Mouse (Mus musculus) heart, embryonic 13.5 days (tissue): Measurements from ENCODE around the gene Taok3. TPM values are rescaled to one million over a fixed set of nuclear protein-coding genes. Genes with fewer than 3 reads are reported as not detected.
"Not testable (repeated sequence)": the region's sequence is repeated elsewhere in the genome, so short reads cannot be mapped to it uniquely, and the experiment has no call there.

Experiments used
- ATAC-seq: fragments of 200-750 bp; cut with Nextera tagmentation; 2 replicates; pipeline ENCODE4 v1.8.0; 2017; ENCODE audit warnings: moderate TSS enrichment; ENCODE audit not compliant: insufficient number of reproducible peaks, low FRiP score, low TSS enrichment; ENCODE audit errors: extremely low read depth
- H3K27ac ChIP-seq: fragments of 300-500 bp; sonication (generic); replicated peaks from 2 replicates; pipeline ENCODE4 v1.5.1; 2015; ENCODE audit warnings: moderate library complexity, mild to moderate bottlenecking, inconsistent platforms
- H3K27me3 ChIP-seq: fragments of 300-500 bp; sonication (generic); replicated peaks from 2 replicates; pipeline ENCODE4 v1.6.1; 2015; ENCODE audit warnings: mild to moderate bottlenecking, inconsistent platforms
- H3K36me3 ChIP-seq: fragments of 300-500 bp; sonication (generic); 2 replicates; pipeline ENCODE4 v1.6.1; 2015; ENCODE audit warnings: mild to moderate bottlenecking, inconsistent platforms
- H3K4me1 ChIP-seq: fragments of 300-500 bp; sonication (generic); 2 replicates; pipeline ENCODE4 v1.6.1; 2015; ENCODE audit warnings: inconsistent platforms
- H3K4me2 ChIP-seq: fragments of 300-500 bp; sonication (generic); 2 replicates; pipeline ENCODE4 v1.6.1; 2015; ENCODE audit warnings: inconsistent platforms, mild to moderate bottlenecking, moderate library complexity
- H3K4me3 ChIP-seq: fragments of 300-500 bp; sonication (generic); 2 replicates; pipeline ENCODE4 v1.5.1; 2015; ENCODE audit warnings: moderate library complexity, mild to moderate bottlenecking, inconsistent platforms
- H3K9ac ChIP-seq: fragments of 300-500 bp; sonication (generic); 2 replicates; pipeline ENCODE4 v1.6.1; 2015; ENCODE audit warnings: inconsistent platforms, mild to moderate bottlenecking, moderate library complexity
- H3K9me3 ChIP-seq: fragments of 300-500 bp; sonication (generic); 2 replicates; pipeline ENCODE4 v1.6.1; 2016; ENCODE audit warnings: inconsistent platforms
- WGBS: fragments of 180-500 bp; shearing (Covaris S2); methylation state at CpG from one replicate; pipeline ENCODE4 v1.1.7; 2015; ENCODE audit warnings: mixed read lengths; 5-methylcytosine and 5-hydroxymethylcytosine counted together
- polyA plus RNA-seq: library from polyadenylated mRNA; unstranded; fragments of >200 nt; fragmentation: Nextera tagmentation; extraction: Ambion mirVana; gene quantifications from 2 replicates; pipeline ENCODE4 v1.2.1, GENCODE M21; 2015

Gene Taok3
- polyA plus RNA-seq, 1 experiment from 2014 or later, result 8.5 TPM

DNA sequence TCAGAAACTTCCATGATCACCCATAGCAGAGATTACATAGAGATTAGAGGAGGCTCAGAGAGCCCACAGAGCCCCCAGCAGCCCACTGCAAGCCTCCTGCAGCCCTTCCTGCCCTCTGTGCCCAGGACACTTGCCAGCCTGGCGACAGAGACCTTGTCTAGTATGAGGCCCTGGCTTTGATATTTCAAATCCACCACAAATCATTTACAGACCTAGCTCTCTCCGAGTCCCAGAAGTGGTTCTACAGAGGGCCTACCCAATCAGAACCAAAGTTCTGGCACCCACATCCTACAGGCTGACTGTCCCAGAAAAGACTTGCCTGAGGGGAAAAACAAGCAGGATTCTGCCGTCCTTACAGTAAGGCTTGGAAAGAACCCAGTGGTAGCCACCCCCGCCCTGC lies 165.3 kb downstream of the Taok3 start:
- Histone ChIP-seq H3K27me3 (no peaks in the 10 kb centered on the region), H3K36me3 (peaks cover 51% of the 10 kb centered on the region), H3K4me2 (no peak overlapping the region), H3K27ac (no peak overlapping the region), H3K9me3 (no peaks in the 10 kb centered on the region; the same call in 1 of the 2 replicates), H3K9ac (no peak overlapping the region), H3K4me1 (peaks cover 37% of the 10 kb centered on the region), H3K4me3 (no peak overlapping the region)
- 82% methylated on average over 4 of the region's 4 CpGs for WGBS
- no peak for ATAC-seq

- Histone ChIP-seq H3K4me3 (peak overlapping the region; percentile 88), H3K27ac (no peak overlapping the region), H3K36me3 (peaks cover 43% of the 10 kb centered on the region), H3K4me2 (peak overlapping the region; percentile 84), H3K4me1 (peaks cover 35% of the 10 kb centered on the region), H3K9ac (peak overlapping the region; percentile 92), H3K27me3 (no peaks in the 10 kb centered on the region), H3K9me3 (peaks cover under 1% of the 10 kb centered on the region)
- no peak for ATAC-seq
- WGBS, result 51% methylated on average over 3 of the region's 3 CpGs
Measured at GRCm38 (mm10) chr5:117286286-117286685, 166.4 kb downstream of the Taok3 start.

GRCm38 (mm10) chr5:117286831-117287822 lies 167.2 kb downstream of the Taok3 start, which contains the start of gene Pebp1:
Pebp1 (minus strand) TSS chr5:117287625.
- Histone ChIP-seq H3K9ac (peak within 1 kb of the TSS; percentile 92), H3K36me3 (peaks cover 35% of the 10 kb centered on the region), H3K4me3 (peak within 1 kb of the TSS; percentile 88), H3K27ac (peak within 1 kb of the TSS; percentile 75), H3K4me2 (peak within 1 kb of the TSS; percentile 84), H3K9me3 (peaks cover 5% of the 10 kb centered on the region), H3K27me3 (no peaks in the 10 kb centered on the region), H3K4me1 (peaks cover 35% of the 10 kb centered on the region)
- peak; percentile 95 for ATAC-seq
- WGBS, result under 1% methylated on average over 73 of the region's 77 CpGs

DNA sequence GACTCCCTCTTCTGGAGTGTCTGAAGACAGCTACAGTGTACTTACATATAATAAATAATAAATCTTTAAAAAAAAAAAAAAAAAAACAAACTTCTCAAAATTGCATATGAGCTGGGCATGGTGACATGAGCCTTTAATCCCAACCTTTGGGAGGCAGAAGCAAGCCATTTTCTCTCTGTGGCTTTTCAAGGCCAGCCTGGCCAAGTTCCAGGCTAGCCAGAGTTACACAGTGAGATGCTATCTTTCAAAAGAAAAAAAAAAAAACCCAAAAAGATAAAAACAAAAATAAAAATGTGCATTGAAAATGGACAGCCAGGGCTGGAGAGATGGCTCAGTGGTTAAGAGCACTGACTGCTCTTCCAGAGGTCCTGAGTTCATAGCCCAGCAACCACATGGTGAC lies 169.7 kb downstream of the Taok3 start:
- H3K4me1 ChIP-seq, result peaks cover 30% of the 10 kb centered on the region
- no peaks in the 10 kb centered on the region for H3K27me3 ChIP-seq
- no peak overlapping the region for H3K27ac ChIP-seq
- H3K36me3 ChIP-seq, result peaks cover 14% of the 10 kb centered on the region
- no peak for ATAC-seq
- H3K4me2 ChIP-seq, result no peak overlapping the region
- H3K4me3 ChIP-seq, result no peak overlapping the region
- H3K9me3 ChIP-seq, result peaks cover 5% of the 10 kb centered on the region
- no peak overlapping the region for H3K9ac ChIP-seq

DNA sequence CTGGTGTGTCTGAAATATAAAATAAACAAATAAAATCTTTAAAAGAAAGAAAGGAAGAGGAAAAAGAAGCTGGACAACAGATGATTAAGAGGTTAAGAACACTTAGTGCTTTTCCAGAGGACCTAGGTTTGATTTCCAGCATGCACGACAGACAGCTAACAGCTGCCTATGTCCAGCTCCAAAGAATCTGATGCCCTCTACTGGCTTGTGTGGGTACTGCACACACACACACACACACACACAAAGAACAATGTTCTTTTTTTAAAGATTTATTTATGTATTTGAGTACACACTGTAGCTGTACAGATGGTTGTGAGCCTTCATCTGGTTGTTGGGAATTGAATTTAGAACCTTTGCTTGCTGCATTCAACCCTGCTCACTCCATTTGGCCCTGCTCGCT lies 170.2 kb downstream of the Taok3 start:
- ATAC-seq, result no peak
- Histone ChIP-seq H3K4me3 (no peak overlapping the region), H3K4me1 (peaks cover 25% of the 10 kb centered on the region), H3K4me2 (no peak overlapping the region), H3K9ac (no peak overlapping the region), H3K27ac (no peak overlapping the region), H3K9me3 (peaks cover 5% of the 10 kb centered on the region), H3K36me3 (peaks cover 10% of the 10 kb centered on the region), H3K27me3 (no peaks in the 10 kb centered on the region)
- WGBS, result 80% methylated on average over 2 of the region's 2 CpGs

- peaks cover 5% of the 10 kb centered on the region for H3K9me3 ChIP-seq
- H3K36me3 ChIP-seq, result no peaks in the 10 kb centered on the region
- H3K9ac ChIP-seq, result no peak overlapping the region
- H3K27ac ChIP-seq, result no peak overlapping the region
- H3K4me3 ChIP-seq, result no peak overlapping the region
- no peak overlapping the region for H3K4me2 ChIP-seq
- 77% methylated on average over 3 of the region's 3 CpGs for WGBS
- no peaks in the 10 kb centered on the region for H3K27me3 ChIP-seq
- H3K4me1 ChIP-seq, result peaks cover 13% of the 10 kb centered on the region
- ATAC-seq, result no peak
Measured at GRCm38 (mm10) chr5:117291312-117291711, 171.4 kb downstream of the Taok3 start.

DNA sequence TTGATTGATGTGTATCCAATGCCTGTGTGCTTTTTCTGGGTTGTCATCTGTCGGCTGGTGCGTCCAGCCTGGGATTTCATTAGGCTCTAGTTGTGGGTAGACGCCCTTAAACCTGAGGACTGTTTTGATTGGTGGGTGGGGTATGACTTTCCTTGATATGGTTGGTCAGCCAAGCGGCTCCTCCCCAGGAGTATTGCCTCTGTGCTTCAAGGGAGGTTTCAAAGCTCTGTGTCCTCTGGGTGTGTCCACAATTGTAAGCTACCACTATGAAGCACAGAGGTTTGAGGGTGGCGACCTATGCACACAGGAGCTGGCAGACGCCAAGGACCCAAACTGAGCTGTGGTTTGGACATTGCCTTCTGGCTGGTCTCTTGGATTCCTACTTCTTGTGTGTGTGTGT lies 172.6 kb downstream of the Taok3 start:
- Histone ChIP-seq H3K4me1 (peaks cover 9% of the 10 kb centered on the region), H3K4me2 (no peak overlapping the region), H3K27ac (no peak overlapping the region), H3K4me3 (no peak overlapping the region), H3K9me3 (peaks cover 5% of the 10 kb centered on the region), H3K27me3 (no peaks in the 10 kb centered on the region), H3K36me3 (no peaks in the 10 kb centered on the region), H3K9ac (no peak overlapping the region)
- WGBS, result 61% methylated on average over 6 of the region's 6 CpGs
- ATAC-seq, result no peak

- 73% methylated on average over 3 of the region's 3 CpGs for WGBS
- H3K36me3 ChIP-seq, H3K9me3 ChIP-seq, H3K27me3 ChIP-seq, H3K4me2 ChIP-seq, H3K4me3 ChIP-seq, ATAC-seq, H3K27ac ChIP-seq, H3K9ac ChIP-seq, H3K4me1 ChIP-seq: not testable (repeated sequence)
Measured at GRCm38 (mm10) chr5:117293776-117294175, 173.8 kb downstream of the Taok3 start.

DNA sequence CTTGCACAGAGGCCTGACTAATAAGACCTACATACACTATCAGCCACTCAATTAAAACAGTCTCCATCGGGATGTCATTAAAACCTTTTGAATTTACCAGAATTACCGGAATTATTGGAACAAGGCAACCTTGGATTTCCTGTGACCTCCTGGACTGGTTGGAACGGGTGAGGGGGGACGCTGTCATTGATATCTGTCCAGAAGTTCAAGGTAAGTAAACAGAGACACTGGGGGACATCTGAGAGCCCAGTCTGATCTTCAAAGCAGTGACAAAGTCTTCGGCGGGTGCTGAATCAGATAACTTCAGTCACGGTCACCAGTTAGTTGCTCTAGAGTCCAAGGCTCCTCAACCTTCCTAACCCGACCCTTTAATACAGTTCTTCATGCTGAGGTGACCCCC lies 175.1 kb downstream of the Taok3 start:
- no peak for ATAC-seq
- H3K36me3 ChIP-seq, result no peaks in the 10 kb centered on the region
- H3K4me1 ChIP-seq, result no peaks in the 10 kb centered on the region
- H3K27ac ChIP-seq, result no peak overlapping the region
- H3K9me3 ChIP-seq, result peaks cover 5% of the 10 kb centered on the region
- H3K9ac ChIP-seq, result no peak overlapping the region
- 89% methylated on average over 8 of the region's 8 CpGs for WGBS
- H3K4me3 ChIP-seq, result no peak overlapping the region
- H3K27me3 ChIP-seq, result no peaks in the 10 kb centered on the region
- H3K4me2 ChIP-seq, result no peak overlapping the region

- peaks cover 17% of the 10 kb centered on the region for H3K4me1 ChIP-seq
- no peak overlapping the region for H3K27ac ChIP-seq
- no peak for ATAC-seq
- no peak overlapping the region for H3K4me3 ChIP-seq
- no peak overlapping the region for H3K9ac ChIP-seq
- no peaks in the 10 kb centered on the region for H3K27me3 ChIP-seq
- 50% methylated on average over 3 of the region's 3 CpGs for whole genome bisulfite sequencing
- H3K36me3 ChIP-seq, result no peaks in the 10 kb centered on the region
- H3K4me2 ChIP-seq, result no peak overlapping the region
- peaks cover 4% of the 10 kb centered on the region; the same call in 1 of the 2 replicates for H3K9me3 ChIP-seq
Measured at GRCm38 (mm10) chr5:117302899-117303298, 183.0 kb downstream of the Taok3 start.

DNA sequence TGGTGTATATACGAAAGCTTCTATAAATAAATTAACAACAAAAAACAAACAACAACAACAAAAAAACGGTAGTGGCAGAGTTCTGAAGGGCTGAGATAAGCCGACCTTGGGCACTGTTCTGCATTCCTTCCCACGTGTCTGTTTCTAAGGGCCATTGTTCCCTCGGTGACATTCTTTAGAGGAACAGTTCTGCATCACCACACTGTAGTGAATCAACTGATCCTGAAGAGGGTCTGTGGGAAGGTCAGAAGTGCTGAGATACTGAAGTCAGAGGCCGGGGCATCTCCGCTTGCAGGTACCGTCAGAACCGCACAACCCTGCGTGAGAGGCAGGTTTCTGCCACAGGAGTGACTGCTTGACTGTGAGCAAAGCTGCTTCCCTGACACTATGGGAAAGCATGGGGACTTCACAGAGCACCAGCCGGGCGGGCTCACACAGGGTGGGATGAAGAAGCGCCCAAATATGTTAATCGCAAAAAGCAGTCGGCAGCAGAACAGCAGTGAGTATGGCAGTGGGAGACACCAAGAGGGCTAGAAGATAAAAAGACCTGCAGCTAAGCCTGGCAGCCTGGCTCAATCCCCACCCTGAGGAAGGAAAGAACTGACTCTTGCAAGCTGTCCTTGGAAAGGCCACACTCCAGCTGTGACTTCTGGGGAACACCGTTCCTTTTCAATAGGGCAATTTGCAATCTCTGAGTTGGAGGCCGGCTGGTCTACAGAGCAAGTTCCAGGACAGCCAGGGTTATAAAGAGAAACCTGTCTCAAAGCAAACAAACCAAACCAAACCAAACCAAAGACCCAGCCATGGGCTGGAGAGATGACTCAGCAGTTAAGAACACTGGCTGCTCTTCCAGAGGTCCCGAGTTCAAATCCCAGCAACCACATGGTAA lies 184.0 kb downstream of the Taok3 start:
- H3K4me1 ChIP-seq, result peaks cover 17% of the 10 kb centered on the region
- peaks cover 4% of the 10 kb centered on the region; the same call in 1 of the 2 replicates for H3K9me3 ChIP-seq
- ATAC-seq, result no peak
- WGBS, result 40% methylated on average over 18 of the region's 18 CpGs
- no peaks in the 10 kb centered on the region for H3K36me3 ChIP-seq
- no peak overlapping the region for H3K4me3 ChIP-seq
- no peaks in the 10 kb centered on the region for H3K27me3 ChIP-seq
- H3K9ac ChIP-seq, result no peak overlapping the region
- peak overlapping the region; percentile 39; the same call in 1 of the 2 replicates for H3K27ac ChIP-seq
- no peak overlapping the region for H3K4me2 ChIP-seq
